Mouse (Mus musculus) small intestine, adult 2 months (tissue): ENCODE measurements at regions not wholly inside any gene's neighbourhood (a gene's known extent, or its start where the extent isn't known, plus 50 kb on each side); places are given as distances from the start of the nearest gene placed in this dataset.

Experiments
- CTCF ChIP-seq: fragments of 200-500 bp; IDR thresholded peaks from 2 replicates; pipeline ENCODE4 v1.5.1; 2012; ENCODE audit warnings: low read depth, mild to moderate bottlenecking, control low read depth, inconsistent platforms, low read length, moderate library complexity, mixed read lengths; ENCODE audit not compliant: insufficient replicate concordance, insufficient read length; ENCODE audit errors: extremely low read depth
- POLR2A ChIP-seq: fragments of 200-500 bp; IDR thresholded peaks from 2 replicates; pipeline ENCODE4 v1.6.1; 2012; ENCODE audit warnings: low read depth, mild to moderate bottlenecking, control low read depth, inconsistent platforms, low read length, moderate library complexity

- TF ChIP-seq CTCF (no peak), POLR2A (no peak)
Observed at GRCm38 (mm10) chr10:37812405-37812851, 673.7 kb upstream of the Marcks start.
